Mouse (Mus musculus) effector memory CD4-positive, alpha-beta T cell, adult 7 months (primary cell): ENCODE measurements around the gene Cavin2. TPM values are rescaled to one million over a fixed set of nuclear protein-coding genes. Genes with fewer than 3 reads are reported as not detected.

Source experiments
- polyA plus RNA-seq: library from polyadenylated mRNA; unstranded; fragments of 100-300 nt; shearing (Covaris generic); gene quantifications from one replicate; pipeline ENCODE4 v1.2.1, GENCODE M21; 2017

Cavin2 gene
- polyA plus RNA-seq: not detected

DNA sequence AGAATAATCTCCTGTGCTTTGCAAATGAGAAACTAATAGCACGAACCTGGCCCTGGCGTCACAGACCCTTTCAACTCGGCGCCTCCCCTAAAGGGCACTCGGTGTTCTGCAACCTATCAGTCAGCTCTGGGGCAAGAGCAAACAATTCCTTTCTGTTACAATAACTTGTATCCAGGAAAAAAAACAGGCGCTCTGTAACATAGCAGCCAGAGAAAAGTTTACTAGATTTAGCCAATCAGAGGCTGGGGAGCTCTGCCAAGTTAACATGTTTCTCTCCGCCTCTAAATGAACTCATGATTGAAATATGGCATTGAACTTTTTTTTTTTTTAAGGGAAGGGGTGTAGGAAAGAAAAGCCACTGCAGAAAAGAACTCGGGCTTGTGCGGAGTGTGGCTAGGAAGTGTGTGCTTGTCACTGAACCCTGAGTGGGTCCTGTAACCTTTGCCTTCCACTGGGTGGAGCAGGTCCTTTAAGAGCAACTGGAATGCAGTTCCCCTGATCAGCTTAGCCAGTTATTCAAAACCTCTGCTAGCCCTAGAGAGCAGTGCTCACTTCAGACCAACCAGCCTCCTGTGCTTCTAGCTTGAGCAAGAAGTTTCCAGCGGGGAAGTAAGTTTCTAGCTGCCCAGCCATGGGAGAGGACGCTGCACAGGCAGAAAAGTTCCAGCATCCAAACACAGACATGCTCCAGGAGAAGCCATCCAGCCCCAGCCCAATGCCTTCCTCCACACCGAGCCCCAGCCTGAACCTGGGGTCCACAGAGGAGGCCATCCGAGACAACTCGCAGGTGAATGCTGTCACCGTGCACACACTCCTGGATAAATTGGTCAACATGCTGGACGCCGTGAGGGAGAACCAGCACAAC, at the start of gene Cavin2:
Gene Cavin2, plus strand, starts transcription at position 372 of the 865 bp plus-strand sequence.

Other genes with a start within 250 kb of the Cavin2 start
- gene Nabp1, start 189.3 kb downstream of the Cavin2 start, polyA plus RNA-seq: 699 TPM